Mouse (Mus musculus): ENCODE measurements around the gene Rabif.
A peak's percentile ranks its signal among the peaks of the same experiment; 100 is the strongest.

Rabif gene

DNA sequence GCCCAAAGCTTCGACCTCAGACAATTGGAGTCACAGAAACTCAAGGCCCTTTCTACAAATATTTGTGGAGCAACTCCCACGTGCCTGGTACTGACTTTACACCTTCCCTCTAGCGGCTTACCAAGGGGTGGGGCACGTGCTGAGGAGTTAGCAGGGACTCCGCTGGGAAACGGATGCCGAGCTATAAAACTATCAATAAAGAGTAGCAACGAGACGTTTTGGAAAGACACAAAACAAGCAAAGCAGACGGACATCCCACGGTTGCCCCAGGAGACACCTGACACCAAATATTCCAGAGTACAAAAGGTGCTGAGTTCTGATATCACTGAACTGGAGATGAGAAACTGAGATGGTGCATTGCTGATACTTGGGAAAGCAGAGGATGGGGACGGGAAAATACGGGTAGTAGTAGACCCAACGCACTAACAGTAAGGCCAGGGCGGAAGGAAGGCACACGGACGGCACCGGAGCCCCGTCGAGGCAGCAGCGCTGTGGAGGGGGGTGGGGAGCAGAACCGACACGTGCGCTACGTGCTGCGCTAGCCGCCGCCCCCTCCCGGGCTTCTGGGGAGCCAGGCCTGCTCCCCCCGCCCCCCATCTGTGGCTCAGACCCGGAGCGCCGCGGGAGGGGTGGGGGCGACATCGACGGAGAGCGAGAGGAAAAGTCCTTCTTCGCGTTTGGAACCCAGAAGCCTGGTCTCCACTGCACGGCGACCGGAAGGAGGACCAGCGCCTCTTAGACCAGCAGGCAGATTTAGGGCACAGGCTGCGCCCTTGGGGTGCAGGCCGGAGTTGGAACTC, 61.6 kb downstream of the Rabif start:
- DNase-seq = peak; percentile 63 to 79

DNA sequence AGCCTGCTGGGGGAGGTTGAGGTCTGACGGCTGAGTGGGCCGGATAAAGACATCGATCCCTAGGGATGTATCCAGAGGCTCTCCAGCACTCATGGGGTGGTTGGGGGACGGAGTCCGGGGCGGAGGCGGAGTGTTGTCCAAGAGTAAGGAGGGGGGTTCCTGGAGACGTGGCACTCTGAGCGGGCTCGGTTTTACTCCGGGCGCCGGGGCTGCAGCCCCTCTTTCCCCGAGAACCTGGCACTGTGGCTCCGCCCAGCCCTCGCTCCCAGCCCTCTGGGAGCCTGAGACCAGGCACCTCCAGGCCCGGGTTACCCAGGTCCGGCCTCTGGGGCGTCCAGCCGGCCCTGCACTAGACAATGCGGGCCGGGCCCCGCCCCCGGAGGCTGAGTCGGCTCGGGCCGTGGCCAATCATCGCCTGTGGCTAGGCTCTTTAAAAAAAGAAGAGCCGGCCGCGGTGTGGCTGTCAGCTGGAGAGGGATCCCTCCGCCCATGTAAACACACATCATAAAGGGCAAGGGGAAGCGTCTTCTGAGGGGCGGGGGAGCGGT, 62.3 kb downstream of the Rabif start:
- DNase-seq = peak; percentile 96 to 99

Data from lung, postnatal 4 days (tissue).